Mouse (Mus musculus) bone marrow, adult 2 months (tissue): ENCODE results near the gene Plppr5.

Source experiments
- CTCF ChIP-seq: fragments of 200-500 bp; IDR thresholded peaks from 2 replicates; pipeline ENCODE4 v1.5.1; 2011; ENCODE audit warnings: low read length, control low read depth; ENCODE audit not compliant: control insufficient read depth, insufficient read depth
- POLR2A ChIP-seq: fragments of 200-500 bp; IDR thresholded peaks from 2 replicates; pipeline ENCODE4 v1.6.1; 2011; ENCODE audit warnings: low read depth, mild to moderate bottlenecking, control low read depth, low read length, borderline replicate concordance; ENCODE audit not compliant: control insufficient read depth

- TF ChIP-seq POLR2A (no peak), CTCF (no peak)
These were observed 120.1 kb downstream of the Plppr5 start for GRCm38 (mm10) chr3:117694736-117695135.
